Mouse (Mus musculus) liver, postnatal 0 days (tissue): Measurements from ENCODE around the gene Cyp3a44.
A peak's percentile ranks its signal among the peaks of the same experiment; 100 is the strongest.
"Not testable (repeated sequence)": the region's sequence is repeated elsewhere in the genome, so short reads cannot be mapped to it uniquely, and the experiment has no call there.

Source experiments
- CTCF ChIP-seq: sonication (generic); IDR thresholded peaks from 2 replicates; pipeline ENCODE4 v1.5.1; 2016; ENCODE audit warnings: antibody characterized with exemption, low read depth
- EP300 ChIP-seq: IDR thresholded peaks from 2 replicates; pipeline ENCODE4 v1.6.1; 2016; ENCODE audit warnings: antibody characterized with exemption, low read depth, mild to moderate bottlenecking

DNA sequence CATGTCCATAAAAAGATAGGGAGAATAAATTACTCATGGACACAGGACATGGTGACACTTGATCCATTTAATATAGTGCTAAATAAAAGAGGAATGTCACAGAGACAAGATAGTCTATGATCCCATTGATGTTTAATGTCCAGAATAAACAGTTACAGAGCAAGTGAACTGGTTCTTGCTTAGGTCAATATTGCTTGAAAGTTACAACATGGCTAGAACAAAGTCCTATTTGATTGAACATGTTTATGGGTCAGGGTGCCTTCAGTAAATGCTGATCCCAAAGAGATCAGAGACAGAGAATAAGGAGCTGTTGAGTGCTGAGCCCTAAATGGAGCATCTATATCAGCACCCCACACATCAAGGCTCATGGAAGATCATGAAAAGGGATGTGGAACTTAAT is 12.4 kb downstream of the Cyp3a44 start:
- TF ChIP-seq CTCF: not testable (repeated sequence)
- peak; percentile 76 for TF ChIP-seq EP300
